Mouse (Mus musculus): ENCODE measurements around the gene Wdr5.
"Not testable (repeated sequence)": the region's sequence is repeated elsewhere in the genome, so short reads cannot be mapped to it uniquely, and the experiment has no call there.

The Wdr5 gene

DNA sequence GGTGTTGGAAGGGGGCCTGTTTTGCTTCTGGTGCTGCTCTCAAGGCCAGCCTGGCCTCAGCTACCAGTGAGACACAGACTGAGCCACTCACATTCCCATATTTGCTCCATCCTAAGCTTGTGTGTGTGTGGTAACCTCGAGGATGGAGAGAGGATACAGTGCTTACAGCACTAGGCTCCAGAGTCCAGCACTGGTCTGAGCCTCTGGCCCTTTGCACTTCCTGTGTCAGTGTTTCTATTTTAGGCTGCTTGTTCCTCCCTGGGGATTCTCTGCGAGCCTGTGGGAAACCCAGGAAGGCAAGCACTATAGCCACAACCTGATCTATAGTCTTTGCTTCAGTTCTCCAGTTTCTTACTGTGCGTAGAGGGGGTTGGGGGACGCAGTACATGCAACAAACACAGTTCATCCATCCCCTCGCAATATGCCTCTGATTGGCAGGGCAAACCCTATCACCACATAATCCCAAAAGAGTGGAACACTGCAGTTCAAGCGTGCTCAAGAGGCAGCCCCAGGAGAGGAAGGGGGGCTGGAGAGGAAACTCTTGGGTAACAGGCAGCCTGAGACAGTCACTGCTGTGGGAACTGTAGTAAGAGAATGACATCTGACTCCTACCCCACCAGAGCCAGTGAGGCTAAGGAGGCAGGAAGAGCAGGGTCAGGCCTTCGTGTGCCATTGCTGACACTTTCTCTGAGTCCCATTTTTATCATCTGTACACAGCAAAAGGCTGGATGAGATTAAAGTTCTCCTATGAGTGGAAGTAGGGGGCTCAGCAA, 10.7 kb upstream of the Wdr5 start:
- DNase-seq (ENCODE audit: low spot score) = peak; percentile 18

DNA sequence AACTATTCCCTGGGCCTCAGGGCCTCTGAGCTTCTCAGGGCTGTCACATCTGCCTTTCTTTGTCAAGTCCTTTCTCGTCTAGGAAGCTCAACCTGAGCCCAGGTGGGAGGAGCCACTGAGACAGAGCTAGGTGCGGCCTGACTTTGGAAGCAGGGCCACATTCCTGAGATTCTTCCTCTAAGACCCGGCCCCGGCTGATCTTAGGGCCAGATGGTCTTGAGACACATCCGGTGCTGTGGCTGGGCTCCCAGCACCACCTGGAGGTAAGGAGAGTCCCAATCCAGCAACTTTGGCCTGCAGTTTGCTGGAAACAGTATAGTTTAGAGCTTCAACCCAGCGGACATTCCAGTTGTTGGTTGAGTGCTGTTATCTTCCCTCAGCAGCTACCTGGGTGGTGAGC, 9.4 kb upstream of the Wdr5 start:
- peak; percentile 70 for DNase-seq (ENCODE audit: low spot score)

- DNase-seq (ENCODE audit: low spot score) = not testable (repeated sequence)
These were observed 8.3 kb upstream of the Wdr5 start for GRCm38 (mm10) chr2:27506658-27507057.

DNA sequence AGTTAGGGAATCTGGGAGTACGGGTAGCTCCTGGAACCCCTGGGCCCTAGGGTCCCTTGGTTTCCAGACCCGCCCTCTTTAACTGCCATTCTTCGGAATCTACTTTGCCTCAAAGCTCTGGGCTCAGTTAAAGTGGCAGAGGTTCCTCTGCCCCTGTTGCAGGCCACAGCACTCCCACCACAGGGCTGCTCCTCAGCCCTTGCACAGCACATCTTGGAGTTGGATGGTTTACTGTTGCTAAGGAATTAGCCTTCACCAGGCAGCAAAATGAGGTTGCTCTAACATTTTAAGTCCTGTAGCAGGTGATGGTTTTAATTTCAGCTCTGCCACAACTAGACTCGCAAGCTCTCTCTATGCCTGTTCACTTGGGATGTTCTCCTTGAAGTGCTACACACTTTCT, 7.4 kb upstream of the Wdr5 start, which contains the start of gene Brd3:
Gene Brd3, minus strand, starts transcription at position 101 of the 400 bp plus-strand sequence.
- no peak for DNase-seq (ENCODE audit: low spot score)

- no peak for DNase-seq (ENCODE audit: low spot score)
These were observed 4.3 kb upstream of the Wdr5 start for GRCm38 (mm10) chr2:27510706-27511105.

- no peak for DNase-seq (ENCODE audit: low spot score)
These were observed 2.0 kb upstream of the Wdr5 start for GRCm38 (mm10) chr2:27512909-27513308.

DNA sequence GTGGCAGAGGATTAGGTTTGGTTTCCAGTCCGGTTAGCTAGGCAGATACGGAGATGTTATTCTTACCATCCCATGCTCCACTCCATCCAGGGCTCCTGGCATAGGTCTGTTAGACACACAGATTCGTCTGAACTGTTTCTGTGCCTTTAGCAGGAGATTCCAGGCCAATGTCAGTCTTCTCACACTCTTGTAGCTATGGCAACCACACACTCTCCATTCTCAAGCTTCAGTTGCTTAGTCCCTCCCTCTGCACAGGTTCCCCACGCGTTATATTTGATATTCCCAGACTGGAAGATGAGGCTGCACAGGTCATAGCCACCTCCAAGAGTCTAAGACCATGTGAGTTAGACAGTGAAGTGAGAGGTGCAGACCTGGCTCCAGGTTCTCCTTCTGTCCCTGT, 1.1 kb upstream of the Wdr5 start:
- no peak for DNase-seq (ENCODE audit: low spot score)

- DNase-seq (ENCODE audit: low spot score) = no peak
These were observed 597 bp downstream of the Wdr5 start for GRCm38 (mm10) chr2:27515341-27516166.

GRCm38 (mm10) chr2:27516289-27516688, 1.3 kb downstream of the Wdr5 start:
- DNase-seq (ENCODE audit: low spot score) = no peak

DNA sequence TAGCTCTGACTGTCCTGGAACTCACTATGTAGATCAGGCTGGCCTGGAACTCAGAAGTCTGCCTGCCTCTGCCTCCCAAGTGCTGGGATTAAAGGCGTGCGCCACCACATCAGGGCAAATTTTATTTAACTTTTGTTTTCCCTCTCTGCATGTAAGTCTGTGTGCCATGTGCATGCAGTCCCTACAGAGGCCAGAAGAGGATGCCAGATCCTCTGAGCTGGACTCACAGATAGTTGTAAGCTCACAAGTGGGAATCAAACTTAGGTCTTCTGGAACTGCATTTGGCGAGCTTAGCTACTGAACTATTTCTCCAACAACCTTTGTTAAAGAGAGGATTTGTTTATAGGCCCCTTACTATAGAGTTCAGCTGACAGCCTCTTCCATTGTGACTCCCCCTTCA, 3.3 kb downstream of the Wdr5 start:
- DNase-seq (ENCODE audit: low spot score) = no peak

- DNase-seq (ENCODE audit: low spot score) = not testable (repeated sequence)
These were observed 23.7 kb downstream of the Wdr5 start for GRCm38 (mm10) chr2:27538455-27539330.

GRCm38 (mm10) chr2:27539336-27539735, 24.4 kb downstream of the Wdr5 start:
- DNase-seq (ENCODE audit: low spot score) = no peak

DNA sequence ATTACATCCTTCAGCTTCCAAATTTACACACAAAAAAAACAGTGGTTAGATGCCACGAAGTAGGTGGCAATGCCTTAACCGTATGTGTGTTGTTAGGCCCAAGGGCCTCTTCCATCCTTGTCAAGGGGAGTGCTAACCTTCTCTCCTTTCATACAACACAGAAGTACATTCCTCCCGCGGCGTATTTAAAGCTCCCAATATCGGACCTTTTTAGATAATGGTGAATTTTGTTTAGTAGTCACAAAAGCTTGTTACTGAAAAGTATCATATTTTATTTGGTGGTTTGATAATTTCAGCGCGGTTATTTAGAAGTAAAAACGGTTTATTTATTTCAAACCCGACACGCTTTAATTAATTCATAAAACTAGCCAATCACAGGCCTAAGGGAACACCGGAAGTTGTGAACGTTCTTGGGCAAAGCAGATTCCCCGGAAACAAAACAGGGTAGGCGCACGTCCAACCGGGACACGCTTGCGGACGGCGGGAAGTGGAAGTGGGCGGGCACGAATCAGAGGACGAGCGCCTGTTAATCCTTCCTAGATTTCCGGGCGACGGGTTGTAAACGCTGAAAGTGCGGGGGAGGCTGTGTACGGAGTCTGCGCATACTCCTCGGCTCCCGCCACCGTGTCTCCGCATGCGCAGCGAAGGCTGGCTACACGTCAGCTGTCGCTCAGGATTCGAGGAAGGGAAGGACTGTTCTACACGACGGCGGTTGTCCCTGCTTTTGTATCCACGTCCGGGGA, 25.0 kb downstream of the Wdr5 start:
- DNase-seq (ENCODE audit: low spot score) = peak; percentile 99

GRCm38 (mm10) chr2:27540515-27540836, 25.5 kb downstream of the Wdr5 start:
- DNase-seq (ENCODE audit: low spot score) = no peak

GRCm38 (mm10) chr2:27541225-27541624, 26.3 kb downstream of the Wdr5 start:
- no peak for DNase-seq (ENCODE audit: low spot score)

GRCm38 (mm10) chr2:27544613-27545012, 29.7 kb downstream of the Wdr5 start:
- DNase-seq (ENCODE audit: low spot score) = no peak

GRCm38 (mm10) chr2:27545517-27545916, 30.6 kb downstream of the Wdr5 start:
- DNase-seq (ENCODE audit: low spot score) = not testable (repeated sequence)

- DNase-seq (ENCODE audit: low spot score) = not testable (repeated sequence)
These were observed 31.1 kb downstream of the Wdr5 start for GRCm38 (mm10) chr2:27546041-27546440.

- no peak for DNase-seq (ENCODE audit: low spot score)
These were observed 32.4 kb downstream of the Wdr5 start for GRCm38 (mm10) chr2:27547326-27547725.

DNA sequence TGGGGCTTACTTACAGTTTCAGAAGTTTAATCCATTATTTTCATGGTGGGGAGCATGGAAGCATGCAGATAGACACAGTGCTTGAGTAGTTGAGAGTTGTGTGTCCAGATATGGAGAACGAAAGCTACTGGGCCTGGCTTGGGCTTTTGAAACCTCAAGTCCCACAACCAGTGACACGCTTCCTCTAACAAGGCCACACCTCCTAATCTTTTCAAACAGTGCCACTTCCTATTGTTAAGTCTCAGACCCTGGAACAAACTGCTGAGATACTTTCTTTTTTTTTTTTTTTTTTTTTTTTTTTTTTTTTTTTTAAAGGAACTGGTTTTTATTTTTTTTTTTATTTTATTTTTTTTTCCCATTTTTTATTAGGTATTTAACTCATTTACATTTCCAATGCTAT, 33.0 kb downstream of the Wdr5 start:
- DNase-seq (ENCODE audit: low spot score) = no peak

DNA sequence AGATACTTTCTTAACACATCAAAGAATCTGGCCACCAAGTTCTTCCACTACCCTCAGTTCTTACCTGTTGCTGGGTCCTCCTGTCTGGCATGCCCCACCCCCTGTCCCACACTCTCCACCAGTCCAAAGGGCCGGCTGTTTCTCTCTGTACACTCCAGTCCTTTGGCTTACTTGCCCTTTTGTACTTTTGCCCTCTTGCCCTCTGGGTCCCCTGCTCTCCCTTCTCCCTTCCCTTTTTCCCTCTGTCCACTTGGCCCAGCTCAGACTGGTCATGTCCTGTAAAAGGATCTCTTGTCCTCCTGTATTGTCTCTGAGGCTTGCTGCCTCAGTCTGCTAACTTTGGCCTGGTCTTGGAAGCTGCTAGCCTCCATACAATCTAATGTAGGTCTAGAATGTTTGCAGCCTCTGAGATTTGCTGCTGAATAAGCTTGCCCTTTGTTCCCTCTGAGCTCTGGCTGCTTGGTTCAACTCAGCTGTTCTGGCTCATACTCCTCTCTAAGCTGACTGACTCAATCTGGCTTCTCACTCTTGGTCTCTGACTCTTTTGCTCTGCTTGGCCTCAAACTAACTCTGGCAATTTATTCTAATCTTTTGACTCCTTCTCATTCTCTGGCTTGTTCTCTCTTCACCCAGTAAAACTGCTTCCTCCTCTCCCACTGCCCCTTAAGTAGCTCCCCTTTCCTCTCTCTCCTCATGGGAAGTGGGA, 33.9 kb downstream of the Wdr5 start:
- DNase-seq (ENCODE audit: low spot score) = no peak
